Mouse (Mus musculus) embryonic stem cell, embryonic (primary cell): ENCODE measurements around the gene Nrros.

ENCODE experiments used
- CTCF ChIA-PET, 4 experiments: fragments of 300-600 bp in 2 of 4; fragments of 350-600 bp in 2 of 4; sonication (Branson Sonifier 250); formaldehyde crosslinking; loops; one replicate each; lab custom pipeline; 2022; ENCODE audit warnings: inconsistent platforms in 2 of 4; lab: Charles Lee
- POLR2A ChIA-PET, 4 experiments: fragments of 300-600 bp in 2 of 4; fragments of 350-600 bp in 2 of 4; sonication (Branson Sonifier 250); formaldehyde crosslinking; loops; one replicate each; lab custom pipeline; 2022; ENCODE audit warnings: antibody characterized with exemption in 4 of 4, inconsistent platforms in 1 of 4; lab: Charles Lee

The Nrros gene

GRCm38 (mm10) chr16:32165281-32165821 is at the start of gene Nrros:
Nrros (minus strand) TSS chr16:32165594.
- CTCF ChIA-PET: interaction anchor here in 3 of 4 experiments (0.6 to 1.6 kb wide), 7 partner anchors 9 to 1141 kb away, joined by 3 to 10 read pairs (median 4); no protein-coding TSS in a partner anchor
- POLR2A ChIA-PET: interaction anchor here in 3 of 4 experiments (0.7 to 3.5 kb wide), 25 partner anchors 8 to 642 kb away, joined by 3 to 40 read pairs (median 4); partner anchors contain the start of gene Rnf168 (in 1 of the 3)

- ChIA-PET POLR2A (interaction anchor here in 1 of 4 experiments (0.9 to 1.6 kb wide), 3 partner anchors 13 to 38 kb away, joined by 3 to 4 read pairs (median 3); no protein-coding TSS in a partner anchor), CTCF (interaction anchor here in 2 of 4 experiments (0.5 to 1.3 kb wide), 3 partner anchors 12 to 297 kb away, joined by 3 to 5 read pairs (median 4); no protein-coding TSS in a partner anchor)
Measured at GRCm38 (mm10) chr16:32214804-32215576, 49.6 kb upstream of the Nrros start.

- ChIA-PET POLR2A (interaction anchor here in 1 of 4 experiments (0.6 to 1.6 kb wide), 6 partner anchors 11 to 117 kb away, joined by 3 to 4 read pairs (median 3); no protein-coding TSS in a partner anchor), CTCF (interaction anchor here in 3 of 4 experiments (0.5 to 1.3 kb wide), 5 partner anchors 11 to 589 kb away, joined by 3 to 5 read pairs (median 4); no protein-coding TSS in a partner anchor)
Measured at GRCm38 (mm10) chr16:32214156-32214555, 48.8 kb upstream of the Nrros start.

- ChIA-PET POLR2A (interaction anchor here in 3 of 4 experiments (0.6 to 1.5 kb wide), 6 partner anchors 13 to 485 kb away, joined by 3 to 6 read pairs (median 4); no protein-coding TSS in a partner anchor), CTCF (interaction anchor here in 3 of 4 experiments (0.5 to 1.4 kb wide), 5 partner anchors 13 to 461 kb away, joined by 3 to 7 read pairs (median 3); partner anchors contain the start of gene Nrros (in 1 of the 3))
Measured at GRCm38 (mm10) chr16:32204902-32205301, 39.5 kb upstream of the Nrros start.

- ChIA-PET CTCF (interaction anchor here (0.5 to 1.6 kb wide), 43 partner anchors 8 to 1013 kb away, joined by 3 to 11 read pairs (median 4); partner anchors contain the start of genes Nrros (in 1 of the 4) and Rnf168 (in 1 of the 4)), POLR2A (interaction anchor here (0.6 to 1.8 kb wide), 23 partner anchors 11 to 1571 kb away, joined by 3 to 11 read pairs (median 3); partner anchors contain the start of genes Fbxo45 (in 2 of the 4), Nrros (in 2 of the 4), Senp5 (in 2 of the 4) and Wdr53 (in 2 of the 4))
Measured at GRCm38 (mm10) chr16:32202681-32203080, 37.3 kb upstream of the Nrros start.

- POLR2A ChIA-PET: interaction anchor here in 1 of 4 experiments (1.0 to 1.4 kb wide), 3 partner anchors 55 to 91 kb away, joined by 3 to 4 read pairs (median 4); no protein-coding TSS in a partner anchor
- CTCF ChIA-PET: interaction anchor here in 2 of 4 experiments (0.6 to 0.7 kb wide), 2 partner anchors 23 to 84 kb away, joined by 3 to 4 read pairs; no protein-coding TSS in a partner anchor
Measured at GRCm38 (mm10) chr16:32201004-32201325, 35.6 kb upstream of the Nrros start.

GRCm38 (mm10) chr16:32200256-32201003 is 35.0 kb upstream of the Nrros start:
- CTCF ChIA-PET: interaction anchor here in 2 of 4 experiments (0.6 to 0.7 kb wide), 2 partner anchors 23 to 83 kb away, joined by 3 to 4 read pairs; no protein-coding TSS in a partner anchor
- POLR2A ChIA-PET: interaction anchor here in 1 of 4 experiments (1.0 to 1.4 kb wide), 3 partner anchors 55 to 92 kb away, joined by 3 to 4 read pairs (median 4); no protein-coding TSS in a partner anchor

GRCm38 (mm10) chr16:32190011-32190441 is 24.6 kb upstream of the Nrros start:
- ChIA-PET CTCF (interaction anchor here in 1 of 4 experiments (0.6 kb wide), 1 partner anchor 25 kb away, joined by 3 read pairs; the partner anchor contains the start of gene Nrros), POLR2A (interaction anchor here in 1 of 4 experiments (0.6 to 2.8 kb wide), 3 partner anchors 12 to 468 kb away, joined by 3 to 8 read pairs (median 4); no protein-coding TSS in a partner anchor)

GRCm38 (mm10) chr16:32189109-32189508 is 23.7 kb upstream of the Nrros start:
- ChIA-PET POLR2A (interaction anchor here in 3 of 4 experiments (0.6 to 2.8 kb wide), 8 partner anchors 11 to 498 kb away, joined by 3 to 8 read pairs (median 3); no protein-coding TSS in a partner anchor), CTCF (interaction anchor here in 3 of 4 experiments (0.6 to 1.1 kb wide), 4 partner anchors 14 to 63 kb away, joined by 3 to 6 read pairs (median 4); partner anchors contain the start of gene Nrros (in 1 of the 3))

- ChIA-PET POLR2A (no interaction called here), CTCF (interaction anchor here in 1 of 4 experiments (0.6 kb wide), 1 partner anchor 8 kb away, joined by 5 read pairs; no protein-coding TSS in a partner anchor)
Measured at GRCm38 (mm10) chr16:32186056-32186455, 20.7 kb upstream of the Nrros start.

GRCm38 (mm10) chr16:32179333-32179901 is 14.0 kb upstream of the Nrros start, which contains the start of gene Bex6:
Bex6 (plus strand) TSS chr16:32179823.
- POLR2A ChIA-PET: interaction anchor here in 1 of 4 experiments (1.2 kb wide), 1 partner anchor 306 kb away, joined by 3 read pairs; no protein-coding TSS in a partner anchor
- CTCF ChIA-PET: no interaction called here

GRCm38 (mm10) chr16:32176896-32177686 is 11.7 kb upstream of the Nrros start:
- POLR2A ChIA-PET: interaction anchor here in 3 of 4 experiments (0.5 to 6.2 kb wide), 34 partner anchors 8 to 432 kb away, joined by 3 to 40 read pairs (median 3); partner anchors contain the start of genes Nrros (in 3 of the 3), Cep19 (in 1 of the 3), Pigx (in 1 of the 3) and Rnf168 (in 1 of the 3)

GRCm38 (mm10) chr16:32175029-32175428 is 9.6 kb upstream of the Nrros start:
- POLR2A ChIA-PET: interaction anchor here in 3 of 4 experiments (0.7 to 6.2 kb wide), 15 partner anchors 10 to 103 kb away, joined by 3 to 40 read pairs (median 5); partner anchors contain the start of genes Nrros (in 3 of the 3), Fbxo45 (in 1 of the 3), Rnf168 (in 1 of the 3) and Wdr53 (in 1 of the 3)
- CTCF ChIA-PET: interaction anchor here (0.7 to 1.7 kb wide), 7 partner anchors 10 to 214 kb away, joined by 3 to 6 read pairs (median 4); partner anchors contain the start of gene Nrros (in 1 of the 4)

More at GRCm38 (mm10) chr16:32176896-32177686, 11.7 kb upstream of the Nrros start:
- CTCF ChIA-PET: interaction anchor here (0.5 to 3.1 kb wide), 15 partner anchors 24 to 520 kb away, joined by 3 to 10 read pairs (median 3); no protein-coding TSS in a partner anchor

- ChIA-PET CTCF (interaction anchor here (0.6 to 1.7 kb wide), 13 partner anchors 10 to 292 kb away, joined by 3 to 9 read pairs (median 5); partner anchors contain the start of gene Nrros (in 1 of the 4)), POLR2A (interaction anchor here (0.6 to 6.2 kb wide), 25 partner anchors 9 to 157 kb away, joined by 3 to 40 read pairs (median 4); partner anchors contain the start of genes Nrros (in 3 of the 4), Fbxo45 (in 1 of the 4), Ubxn7 (in 1 of the 4) and Wdr53 (in 1 of the 4))
Measured at GRCm38 (mm10) chr16:32174340-32175005, 9.1 kb upstream of the Nrros start.
